Mouse (Mus musculus) limb, embryonic 14.5 days (tissue): Measurements from ENCODE around the gene Cdc34. TPM values are rescaled to one million over a fixed set of nuclear protein-coding genes. Genes with fewer than 3 reads are reported as not detected.
A peak's percentile ranks its signal among the peaks of the same experiment; 100 is the strongest.

ENCODE experiments used
- ATAC-seq: fragments of 200-750 bp; cut with Nextera tagmentation; 2 replicates; pipeline ENCODE4 v1.8.0; 2017; ENCODE audit warnings: low read depth, moderate number of reproducible peaks, moderate TSS enrichment; ENCODE audit not compliant: low FRiP score
- DNase-seq: peaks from one replicate; pipeline ENCODE4 v3.0.0-alpha.2; 2015; ENCODE audit warnings: low spot score
- H3K27ac ChIP-seq: fragments of 300-500 bp; sonication (generic); replicated peaks from 2 replicates; pipeline ENCODE4 v1.5.1; 2014; ENCODE audit warnings: low read depth, mild to moderate bottlenecking, low read length, moderate library complexity, mixed read lengths
- H3K27me3 ChIP-seq: fragments of 300-500 bp; sonication (generic); 2 replicates; pipeline ENCODE4 v1.6.1; 2014; ENCODE audit warnings: low read length, mixed read lengths; ENCODE audit not compliant: control insufficient read depth, insufficient read depth
- H3K36me3 ChIP-seq: fragments of 300-500 bp; sonication (generic); 2 replicates; pipeline ENCODE4 v1.6.1; 2014; ENCODE audit warnings: mild to moderate bottlenecking, low read length, moderate library complexity, mixed read lengths; ENCODE audit not compliant: control insufficient read depth, insufficient read depth
- H3K4me1 ChIP-seq: fragments of 300-500 bp; sonication (generic); 2 replicates; pipeline ENCODE4 v1.6.1; 2014; ENCODE audit warnings: antibody characterized with exemption, low read length, mixed read lengths; ENCODE audit not compliant: control insufficient read depth, insufficient read depth
- H3K4me2 ChIP-seq: fragments of 300-500 bp; sonication (generic); replicated peaks from 2 replicates; pipeline ENCODE4 v1.6.1; 2014; ENCODE audit warnings: low read depth, mild to moderate bottlenecking, low read length, moderate library complexity; ENCODE audit not compliant: severe bottlenecking
- H3K4me3 ChIP-seq: fragments of 300-500 bp; sonication (generic); replicated peaks from 2 replicates; pipeline ENCODE4 v1.5.1; 2014; ENCODE audit warnings: low read length
- H3K9ac ChIP-seq: fragments of 300-500 bp; sonication (generic); 2 replicates; pipeline ENCODE4 v1.6.1; 2014; ENCODE audit warnings: mild to moderate bottlenecking, low read depth, low read length, moderate library complexity; ENCODE audit not compliant: severe bottlenecking
- H3K9me3 ChIP-seq: fragments of 300-500 bp; sonication (generic); 2 replicates; pipeline ENCODE4 v1.6.1; 2016; ENCODE audit warnings: low read length; ENCODE audit not compliant: control insufficient read depth
- POLR2A ChIP-seq: fragments of 200-500 bp; IDR thresholded peaks from 2 replicates; pipeline ENCODE4 v1.8.0; 2012; ENCODE audit warnings: inconsistent platforms, mild to moderate bottlenecking, moderate library complexity, borderline replicate concordance; ENCODE audit not compliant: insufficient read depth, insufficient read length; ENCODE audit errors: extremely low read depth
- WGBS: fragments of 180-500 bp; shearing (Covaris S2); extraction: QIAGEN DNeasy Blood & Tissue Kit; methylation state at CpG from one replicate; pipeline ENCODE4 v1.1.7; 2014; 5-methylcytosine and 5-hydroxymethylcytosine counted together
- polyA plus RNA-seq, 2 experiments: library from polyadenylated mRNA; depleted of rRNA in 1 of 2; stranded (reverse) in 1 of 2; unstranded in 1 of 2; fragments of >200 nt; fragmentation: Nextera tagmentation in 1 of 2; extraction: Ambion mirVana in 1 of 2; gene quantifications; 2 replicates each; pipeline versions ENCODE4 v1.2.1 to v1.2.3; 2012 to 2014

The Cdc34 gene
- polyA plus RNA-seq, 2 experiments = 110 to 138 TPM

DNA sequence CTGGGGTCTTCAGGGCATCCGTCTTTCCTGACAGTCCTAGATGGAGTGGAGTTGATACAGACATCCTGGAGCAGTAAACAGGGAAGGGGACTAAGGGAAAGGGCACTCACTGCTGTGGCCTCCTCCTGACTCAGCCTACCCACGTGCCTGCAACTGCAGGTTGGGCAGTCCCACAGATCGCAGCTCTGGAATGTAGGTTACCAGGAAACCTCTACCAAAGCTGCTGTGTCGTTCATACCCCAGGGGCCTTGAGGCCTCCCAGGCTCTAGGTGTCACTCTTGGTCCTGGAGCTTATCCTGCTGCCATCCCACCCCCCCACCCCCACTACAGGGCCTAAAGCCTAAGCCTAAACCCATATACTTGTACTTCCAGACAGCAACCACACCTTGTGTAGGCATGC is 25.8 kb downstream of the Cdc34 start:
- no peak for ATAC-seq
- Histone ChIP-seq H3K4me2 (no peak overlapping the region), H3K27ac (no peak overlapping the region), H3K9me3 (no peaks in the 10 kb centered on the region), H3K4me1 (peaks cover 11% of the 10 kb centered on the region), H3K27me3 (no peaks in the 10 kb centered on the region), H3K36me3 (peaks cover 51% of the 10 kb centered on the region), H3K9ac (no peak overlapping the region), H3K4me3 (no peak overlapping the region)
- 76% methylated on average over 4 of the region's 4 CpGs for WGBS
- no peak for TF ChIP-seq POLR2A
- DNase-seq = no peak

DNA sequence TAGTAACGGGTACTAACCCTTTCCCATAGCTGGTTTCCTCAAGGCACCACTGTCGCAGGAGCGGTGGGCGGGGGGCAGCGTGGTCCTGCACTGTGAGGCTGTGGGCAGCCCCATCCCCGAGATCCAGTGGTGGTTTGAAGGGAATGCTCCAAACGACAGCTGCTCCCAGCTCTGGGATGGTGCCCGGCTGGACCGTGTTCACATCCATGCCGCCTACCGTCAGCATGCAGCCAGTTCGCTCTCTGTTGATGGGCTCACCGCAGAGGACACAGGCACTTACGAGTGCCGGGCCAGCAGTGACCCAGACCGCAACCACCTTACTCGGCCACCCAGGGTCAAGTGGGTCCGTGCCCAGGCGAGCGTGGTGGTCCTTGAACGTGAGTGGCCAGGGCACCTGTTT is 26.7 kb downstream of the Cdc34 start:
- Histone ChIP-seq H3K4me3 (no peak overlapping the region), H3K4me2 (no peak overlapping the region), H3K36me3 (peaks cover 51% of the 10 kb centered on the region), H3K4me1 (peaks cover 11% of the 10 kb centered on the region), H3K9me3 (no peaks in the 10 kb centered on the region), H3K27ac (no peak overlapping the region), H3K9ac (no peak overlapping the region), H3K27me3 (no peaks in the 10 kb centered on the region)
- DNase-seq (no peak), ATAC-seq (no peak)
- no peak for TF ChIP-seq POLR2A
- 92% methylated on average over 21 of the region's 21 CpGs for whole genome bisulfite sequencing

DNA sequence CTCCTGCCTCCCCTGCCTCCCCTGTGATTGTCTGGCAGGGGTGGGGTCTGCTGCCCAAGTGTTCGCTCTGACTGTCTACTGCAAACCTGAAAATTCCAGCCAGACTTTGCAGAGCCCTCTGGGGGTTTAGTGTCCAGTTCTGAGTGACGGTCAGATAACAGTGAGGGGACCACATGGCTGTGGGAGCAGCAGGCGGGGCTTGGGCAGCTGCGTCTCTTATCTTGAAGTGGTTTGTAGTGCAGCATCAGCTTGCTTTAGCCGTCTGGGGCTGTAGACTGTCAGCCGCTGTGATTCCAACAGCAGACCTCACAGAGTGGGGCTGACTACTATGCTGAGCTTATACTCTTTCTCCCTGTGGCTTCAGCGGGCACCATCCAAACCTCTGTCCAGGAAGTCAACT is 27.3 kb downstream of the Cdc34 start:
- no peak for TF ChIP-seq POLR2A
- H3K4me3 ChIP-seq = no peak overlapping the region
- H3K27ac ChIP-seq = no peak overlapping the region
- no peak for ATAC-seq
- no peaks in the 10 kb centered on the region for H3K27me3 ChIP-seq
- no peaks in the 10 kb centered on the region for H3K9me3 ChIP-seq
- peaks cover 11% of the 10 kb centered on the region for H3K4me1 ChIP-seq
- no peak overlapping the region for H3K4me2 ChIP-seq
- H3K9ac ChIP-seq = no peak overlapping the region
- DNase-seq = no peak
- peaks cover 51% of the 10 kb centered on the region for H3K36me3 ChIP-seq
- WGBS = 86% methylated on average over 7 of the region's 7 CpGs

DNA sequence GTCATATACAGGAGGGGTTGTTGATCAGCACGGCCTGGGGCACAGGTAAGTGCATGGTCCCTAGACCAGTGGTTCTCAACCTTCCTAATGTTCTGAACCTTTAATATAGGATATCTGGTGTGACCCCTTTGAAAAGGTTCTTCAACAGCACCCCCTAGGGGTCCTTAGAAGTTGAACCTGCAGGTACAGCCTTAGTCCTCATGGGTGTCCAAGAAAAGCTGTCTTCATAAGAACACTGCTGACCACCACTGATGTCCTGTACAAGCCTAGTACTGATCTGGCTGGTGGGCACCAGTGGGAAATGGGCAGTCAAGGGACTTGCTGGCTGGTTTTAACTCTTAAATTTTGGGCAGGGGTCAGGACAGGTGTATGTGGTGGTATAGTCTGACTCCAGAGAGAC is 30.0 kb downstream of the Cdc34 start:
- Histone ChIP-seq H3K36me3 (peaks cover 48% of the 10 kb centered on the region), H3K27me3 (peaks cover 25% of the 10 kb centered on the region), H3K4me1 (peaks cover 1% of the 10 kb centered on the region; the same call in 1 of the 2 replicates), H3K4me3 (no peak overlapping the region), H3K9me3 (no peaks in the 10 kb centered on the region), H3K27ac (no peak overlapping the region), H3K4me2 (no peak overlapping the region), H3K9ac (no peak overlapping the region)
- no peak for TF ChIP-seq POLR2A
- ATAC-seq (no peak), DNase-seq (no peak)
- WGBS = 85% methylated on average over 1 of the region's 1 CpGs

DNA sequence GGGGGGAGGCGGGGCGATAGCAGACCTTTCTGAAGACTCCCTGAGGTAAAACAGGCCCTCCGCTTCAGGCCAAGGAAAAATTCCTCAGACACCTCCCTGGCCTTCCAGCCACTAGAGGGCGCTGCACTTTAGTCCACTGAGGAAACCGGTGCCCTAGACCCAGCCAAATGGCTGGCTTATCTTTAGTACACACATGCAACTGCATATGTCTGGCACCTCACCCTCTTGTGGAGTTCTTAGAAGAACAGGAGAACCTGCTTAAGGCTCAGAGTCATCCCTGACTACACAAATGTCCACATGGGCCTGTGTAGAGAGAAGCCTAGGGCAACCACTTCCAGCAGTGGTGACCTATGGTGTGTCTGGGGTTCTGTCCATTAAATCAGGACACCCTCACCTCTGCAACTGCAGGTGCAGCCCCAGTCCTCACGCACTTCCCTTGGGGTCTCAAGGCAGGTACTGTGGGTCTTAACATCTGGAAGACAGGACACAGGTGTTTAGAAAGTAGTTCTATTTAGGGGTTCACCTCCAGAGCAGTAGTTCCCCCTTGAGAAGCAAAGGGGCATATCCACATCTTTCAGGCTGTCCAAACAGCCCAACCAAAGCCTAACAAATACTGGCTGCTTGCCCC is 30.6 kb downstream of the Cdc34 start:
- Histone ChIP-seq H3K9me3 (no peaks in the 10 kb centered on the region), H3K9ac (no peak overlapping the region), H3K27me3 (peaks cover 31% of the 10 kb centered on the region), H3K36me3 (peaks cover 45% of the 10 kb centered on the region), H3K27ac (no peak overlapping the region), H3K4me1 (peaks cover 6% of the 10 kb centered on the region; the same call in 1 of the 2 replicates), H3K4me2 (no peak overlapping the region), H3K4me3 (no peak overlapping the region)
- DNase-seq = peak; percentile 76
- no peak for TF ChIP-seq POLR2A
- no peak for ATAC-seq
- 18% methylated on average over 3 of the region's 6 CpGs for WGBS

DNA sequence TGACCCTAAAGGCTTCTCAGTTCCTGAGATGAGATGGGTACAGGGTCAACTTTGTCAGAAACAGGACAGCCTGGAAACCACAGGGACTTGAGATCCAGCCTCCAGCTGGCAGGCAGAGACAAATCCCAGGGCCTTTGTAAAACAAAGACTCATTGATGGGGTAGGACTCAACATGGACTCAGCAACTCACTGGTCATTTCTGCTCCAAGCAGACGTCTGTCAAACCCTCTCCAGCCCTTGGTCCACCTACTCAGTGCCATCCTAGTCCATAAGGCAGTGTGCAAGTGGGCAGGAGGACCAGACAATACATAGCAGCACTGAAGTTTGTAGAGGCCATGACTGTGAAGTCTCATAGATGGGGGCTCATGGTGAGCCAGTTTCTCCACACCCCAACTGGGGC is 31.2 kb downstream of the Cdc34 start:
- Histone ChIP-seq H3K36me3 (peaks cover 39% of the 10 kb centered on the region), H3K4me2 (no peak overlapping the region), H3K27ac (no peak overlapping the region), H3K9me3 (no peaks in the 10 kb centered on the region), H3K9ac (no peak overlapping the region), H3K4me3 (no peak overlapping the region), H3K27me3 (peaks cover 36% of the 10 kb centered on the region), H3K4me1 (peaks cover 9% of the 10 kb centered on the region; the same call in 1 of the 2 replicates)
- ATAC-seq (no peak), DNase-seq (no peak)
- 33% methylated on average over 1 of the region's 1 CpGs for WGBS
- no peak for TF ChIP-seq POLR2A
